Mouse (Mus musculus): ENCODE measurements around the gene Apba2. TPM values are rescaled to one million over a fixed set of nuclear protein-coding genes. Genes with fewer than 3 reads are reported as not detected.

Gene Apba2
- total and polyA plus RNA-seq, 3 experiments = 0.11 TPM; not detected in 2

GRCm38 (mm10) chr7:64792031-64792430 is 290.5 kb downstream of the Apba2 start:
- Histone ChIP-seq H3K4me3 (ENCODE audit: low read depth, low read length) (no peak overlapping the region), H3K4me1 (ENCODE audit: insufficient read depth, low read depth, low read length) (no peaks in the 10 kb centered on the region), H3K9me3 (replicated peaks) (peaks cover 13% of the 10 kb centered on the region), H3K27me3 (ENCODE audit: insufficient read depth, low read length) (no peaks in the 10 kb centered on the region), H3K36me3 (replicated peaks) (no peaks in the 10 kb centered on the region)
- no peak for DNase-seq (ENCODE audit: low spot score)
- TF ChIP-seq POLR2AphosphoS5 (IDR thresholded peaks at IDR 0.05; ENCODE audit: insufficient replicate concordance, low read depth, low read length) = no peak
- no peak for TF ChIP-seq GATA1 (IDR thresholded peaks at IDR 0.05; ENCODE audit: borderline replicate concordance, low read length)
- no peak for TF ChIP-seq CTCF (IDR thresholded peaks at IDR 0.05; ENCODE audit: low read depth, low read length)
- no peak for TF ChIP-seq TAL1 (conservative IDR thresholded peaks at IDR 0.05; ENCODE audit: low read depth, low read length)
- TF ChIP-seq GATA2 (IDR thresholded peaks at IDR 0.05; ENCODE audit: borderline replicate concordance, low read depth, low read length) = no peak
- ATAC-seq (ENCODE audit: extremely low read depth, insufficient number of reproducible peaks, low FRiP score, poor library complexity, severe bottlenecking) = no peak

GRCm38 (mm10) chr7:64795554-64795953 is 294.0 kb downstream of the Apba2 start:
- Histone ChIP-seq H3K27me3 (ENCODE audit: insufficient read depth, low read length) (no peaks in the 10 kb centered on the region), H3K4me1 (ENCODE audit: insufficient read depth, low read depth, low read length) (no peaks in the 10 kb centered on the region), H3K36me3 (replicated peaks) (no peaks in the 10 kb centered on the region), H3K4me3 (ENCODE audit: low read depth, low read length) (no peak overlapping the region), H3K9me3 (replicated peaks) (peaks cover 18% of the 10 kb centered on the region)
- ATAC-seq (ENCODE audit: extremely low read depth, insufficient number of reproducible peaks, low FRiP score, poor library complexity, severe bottlenecking) = no peak
- DNase-seq (ENCODE audit: low spot score) = no peak
- TF ChIP-seq CTCF (IDR thresholded peaks at IDR 0.05; ENCODE audit: low read depth, low read length) (no peak), GATA1 (IDR thresholded peaks at IDR 0.05; ENCODE audit: borderline replicate concordance, low read length) (no peak), TAL1 (conservative IDR thresholded peaks at IDR 0.05; ENCODE audit: low read depth, low read length) (no peak), POLR2AphosphoS5 (IDR thresholded peaks at IDR 0.05; ENCODE audit: insufficient replicate concordance, low read depth, low read length) (no peak), GATA2 (IDR thresholded peaks at IDR 0.05; ENCODE audit: borderline replicate concordance, low read depth, low read length) (no peak)

Other genes starting within 250 kb of the Apba2 start
- 11.0 and 18.1 TPM in 2 replicates for gene Mtmr10, start 214.1 kb upstream of the Apba2 start, total RNA-seq (2014; fragmentation: Nextera tagmentation)
- gene Mtmr10, start 214.1 kb upstream of the Apba2 start, total RNA-seq (2017) = 6.5 and 8.5 TPM in 2 replicates
- 2.6 and 2.9 TPM in 2 replicates for gene Mtmr10, start 214.1 kb upstream of the Apba2 start, polyA plus RNA-seq (2012)
- gene Fan1, start 127.6 kb upstream of the Apba2 start, total RNA-seq (2014; fragmentation: Nextera tagmentation) = 6.2 and 8.1 TPM in 2 replicates
- 7.1 and 9.0 TPM in 2 replicates for gene Fan1, start 127.6 kb upstream of the Apba2 start, total RNA-seq (2017)
- 1.5 and 1.8 TPM in 2 replicates for gene Fan1, start 127.6 kb upstream of the Apba2 start, polyA plus RNA-seq (2012)
- gene Mphosph10, start 109.4 kb upstream of the Apba2 start, total RNA-seq (2014; fragmentation: Nextera tagmentation) = 135 and 150 TPM in 2 replicates
- 85.4 and 104 TPM in 2 replicates for gene Mphosph10, start 109.4 kb upstream of the Apba2 start, total RNA-seq (2017)
- 7.3 and 9.4 TPM in 2 replicates for gene Mphosph10, start 109.4 kb upstream of the Apba2 start, polyA plus RNA-seq (2012)
- gene Mcee, start 109.1 kb upstream of the Apba2 start, total RNA-seq (2014; fragmentation: Nextera tagmentation) = 35.1 and 39.3 TPM in 2 replicates
- 72.8 and 75.4 TPM in 2 replicates for gene Mcee, start 109.1 kb upstream of the Apba2 start, total RNA-seq (2017)
- gene Mcee, start 109.1 kb upstream of the Apba2 start, polyA plus RNA-seq (2012) = 1.6 and 2.8 TPM in 2 replicates

All from G1E (cell line).